Mouse (Mus musculus): ENCODE data around the gene Btbd6. TPM values are rescaled to one million over a fixed set of nuclear protein-coding genes. Genes with fewer than 3 reads are reported as not detected.

The Btbd6 gene
- total RNA-seq (2021): 10 to 100 TPM; 67.9 to 68.5 TPM
- long read RNA-seq, experiment 1, transcript Btbd6-203 (3 exons, 832 nt): minor isoform, 11 of 62 reads
- long read RNA-seq, experiment 1, transcript Btbd6-204 (4 exons, 2,085 nt): major isoform, 29 of 62 reads
- long read RNA-seq, experiment 1, transcript Btbd6-202 (5 exons, 1,975 nt): minor isoform, 5 of 62 reads
- long read RNA-seq, experiment 1, partial matches to known transcripts: 3 of 62 reads
- long read RNA-seq, experiment 1, other reads (novel, unspliced or antisense): 8 of 62 reads
- long read RNA-seq, experiment 2, transcript Btbd6-203 (3 exons, 832 nt): minor isoform, 10 of 62 reads
- long read RNA-seq, experiment 2, transcript Btbd6-204 (4 exons, 2,085 nt): major isoform, 31 of 62 reads
- long read RNA-seq, experiment 2, partial matches to known transcripts: 1 of 62 reads
- long read RNA-seq, experiment 2, other reads (novel, unspliced or antisense): 7 of 62 reads

DNA sequence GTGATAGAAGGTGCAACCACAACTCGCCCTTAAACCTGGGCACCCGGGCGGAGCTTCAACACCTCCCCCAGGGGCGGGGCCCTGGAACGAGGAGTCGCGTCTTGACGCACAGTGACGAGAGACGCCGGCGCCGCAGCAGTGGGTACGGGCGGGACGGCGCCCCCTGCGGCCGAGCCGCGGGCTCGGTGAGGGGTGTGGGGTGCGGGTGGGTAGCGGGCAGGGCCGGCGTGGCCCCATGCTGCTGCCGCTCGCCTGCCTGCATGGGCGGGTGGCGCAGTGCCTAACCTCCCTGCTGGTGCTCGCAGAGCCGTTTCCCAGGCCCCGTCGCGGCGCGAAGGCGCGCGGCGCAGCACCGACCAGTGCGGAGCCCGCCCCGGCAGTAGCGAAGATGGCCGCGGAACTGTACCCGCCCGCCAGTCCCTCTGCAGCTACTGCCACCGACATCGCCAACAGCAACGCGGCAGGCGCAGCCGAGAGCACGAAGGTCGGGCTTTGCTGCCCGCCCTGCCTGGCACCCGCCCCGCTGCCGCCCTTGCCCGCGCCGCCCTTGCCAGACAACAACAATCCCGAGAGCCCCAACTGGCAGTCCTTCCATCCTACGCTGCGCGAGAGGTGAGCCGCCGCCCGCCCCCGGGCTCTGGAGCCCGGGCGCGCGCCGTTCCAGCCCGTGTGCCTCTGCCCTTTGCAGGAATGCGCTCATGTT lies at the start of gene Btbd6:
Btbd6 (plus strand) TSS at position 112 of the 703 bp plus-strand sequence.
- DNase-seq (ENCODE audit: low spot score in 2 of 2): peak; percentile 91 to 92

DNA sequence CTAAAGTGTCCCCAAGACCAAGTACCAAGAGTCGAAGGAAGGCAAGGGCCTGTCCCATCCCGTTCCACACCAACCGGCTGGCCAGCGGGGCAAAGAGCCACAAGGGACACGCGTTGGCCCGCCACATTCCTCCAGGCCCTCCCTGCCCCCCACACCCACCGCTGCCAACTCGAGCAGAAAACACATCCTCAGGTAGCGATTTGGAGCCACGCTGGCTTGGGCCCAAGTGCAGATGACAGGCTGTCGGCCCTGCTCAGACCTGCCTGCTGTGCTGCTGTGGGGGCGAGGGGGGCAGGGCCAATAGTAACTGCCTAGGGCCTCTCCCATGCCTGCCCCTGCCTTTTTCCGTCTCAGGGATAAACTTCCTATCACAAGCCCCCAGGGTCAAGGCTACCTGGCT lies 49.0 kb upstream of the Btbd6 start:
- DNase-seq (ENCODE audit: low spot score in 2 of 2): no peak

DNA sequence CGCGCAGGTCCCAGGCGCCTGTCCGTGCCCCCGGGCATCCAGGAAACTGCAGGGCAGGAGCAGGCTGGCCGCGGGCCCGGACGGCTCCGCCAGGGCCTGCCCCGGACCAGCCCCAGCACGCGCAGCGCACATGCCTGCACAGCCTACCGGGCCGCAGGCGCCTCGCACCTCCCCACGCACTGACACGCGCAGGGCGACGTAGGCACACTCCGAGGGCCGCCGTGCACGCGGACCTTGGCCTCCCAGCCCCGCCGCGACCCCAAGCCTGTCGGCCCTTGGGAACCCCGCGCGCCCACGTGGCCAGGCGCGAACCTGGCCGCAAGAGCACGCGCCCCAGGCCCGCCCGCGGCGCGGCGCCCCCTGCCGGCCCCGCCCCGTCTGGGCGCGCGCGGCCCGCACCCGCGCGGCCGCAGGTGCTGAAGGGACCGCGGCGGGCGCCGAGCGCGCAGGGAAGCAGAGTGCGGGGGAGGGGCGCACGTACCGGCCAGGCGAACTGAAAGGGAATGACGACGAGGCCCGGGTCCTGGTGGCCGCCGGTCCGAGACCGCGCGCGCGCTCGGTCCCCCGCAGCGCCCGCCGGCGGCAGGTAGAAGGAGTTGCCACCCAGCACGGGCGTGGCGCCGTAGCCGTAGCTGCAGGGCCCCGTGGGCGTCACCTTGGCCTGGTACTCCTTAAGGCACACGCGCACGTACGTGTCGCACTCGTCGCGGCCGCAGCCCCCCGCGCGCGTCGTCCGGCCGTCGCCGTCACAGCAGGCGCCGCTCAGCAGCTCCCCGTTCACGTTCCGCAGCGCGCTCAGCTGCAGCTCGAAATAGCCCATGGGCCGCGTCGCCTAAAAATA lies 47.7 kb upstream of the Btbd6 start:
- peak; percentile 55 to 77 for DNase-seq (ENCODE audit: low spot score in 2 of 2)

DNA sequence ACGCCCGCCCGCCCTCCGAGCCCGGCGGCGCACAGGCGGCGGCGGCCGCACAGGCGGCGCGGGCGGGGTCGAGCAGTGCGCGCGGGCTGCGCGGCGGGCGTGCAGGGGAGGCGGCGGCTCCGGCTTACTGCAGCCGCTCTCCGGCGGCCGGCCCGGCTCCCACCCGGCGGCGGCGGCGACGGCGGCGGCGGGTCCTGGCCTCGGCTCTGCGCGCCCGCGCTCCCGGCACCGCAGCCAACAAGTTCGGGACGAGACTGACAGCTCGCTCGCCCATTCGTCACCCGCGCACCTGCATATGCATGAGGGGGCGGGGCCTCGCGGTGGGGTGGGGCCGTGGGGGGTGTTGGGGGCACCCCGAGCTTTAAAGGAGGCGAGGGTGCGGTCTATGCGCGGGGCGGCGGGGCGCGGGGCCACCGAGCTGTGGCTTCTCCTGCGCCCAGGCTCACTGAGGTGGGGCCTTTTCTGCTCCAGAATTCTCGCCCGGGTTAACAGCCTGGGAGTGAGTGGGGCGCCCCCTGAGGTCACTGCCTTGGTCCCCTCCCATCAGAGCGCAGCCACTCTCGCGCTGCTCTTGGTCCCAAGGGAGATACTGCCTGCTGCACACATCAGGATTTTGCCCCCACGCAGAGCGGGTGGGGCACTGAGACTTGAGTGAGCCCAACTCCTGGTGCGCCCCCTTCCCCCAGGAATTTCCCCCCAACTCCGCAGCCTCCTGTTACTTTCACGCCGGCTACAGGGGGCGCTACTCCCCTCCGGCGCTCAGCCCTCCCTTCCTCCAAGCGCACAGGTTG lies 46.5 kb upstream of the Btbd6 start, which contains the start of gene Jag2:
Jag2 (minus strand) TSS at position 215 of the 791 bp plus-strand sequence.
- peak; percentile 65 to 78 for DNase-seq (ENCODE audit: low spot score in 2 of 2)

DNA sequence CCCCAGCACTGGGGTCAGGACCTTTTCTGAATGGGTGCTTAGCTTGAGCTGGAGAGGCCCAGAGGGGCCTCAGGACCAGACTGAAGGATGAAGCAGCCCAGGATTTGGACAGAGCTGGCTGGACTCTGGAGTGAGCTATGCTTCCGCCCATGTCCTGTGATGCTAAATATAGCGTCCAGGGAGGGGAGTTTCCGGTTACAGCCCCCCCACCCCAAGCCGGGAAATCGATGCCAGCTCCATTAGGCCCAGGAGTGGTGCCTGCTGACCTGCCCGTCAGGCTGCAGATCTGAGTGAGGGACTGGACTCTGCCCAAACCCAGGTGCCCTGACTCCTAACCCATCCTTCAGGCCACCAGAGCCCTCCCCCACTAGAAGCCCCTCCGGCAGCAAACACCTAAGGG lies 43.6 kb upstream of the Btbd6 start:
- DNase-seq (ENCODE audit: low spot score in 2 of 2): no peak

DNA sequence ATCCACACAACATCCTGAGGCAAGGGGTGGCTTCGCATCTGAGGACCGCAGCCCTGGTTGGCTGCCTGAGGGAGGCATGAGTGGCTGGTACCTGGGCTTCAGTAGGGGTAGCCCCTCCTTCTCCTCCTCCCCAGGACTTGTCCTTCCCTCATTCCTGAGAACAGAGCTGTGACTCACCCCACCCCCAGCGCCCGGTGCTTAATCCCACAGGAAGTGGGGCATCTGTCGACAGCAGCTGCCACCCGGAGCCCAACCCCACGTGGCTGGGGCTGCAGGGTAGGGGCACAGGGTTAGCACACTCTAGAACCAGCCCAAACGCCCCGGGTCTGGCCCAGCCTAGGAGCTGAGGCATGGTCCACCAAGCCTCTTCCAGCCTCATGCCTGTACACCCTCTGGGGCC lies 38.4 kb upstream of the Btbd6 start:
- peak; percentile 58 to 60 for DNase-seq (ENCODE audit: low spot score in 2 of 2)

DNA sequence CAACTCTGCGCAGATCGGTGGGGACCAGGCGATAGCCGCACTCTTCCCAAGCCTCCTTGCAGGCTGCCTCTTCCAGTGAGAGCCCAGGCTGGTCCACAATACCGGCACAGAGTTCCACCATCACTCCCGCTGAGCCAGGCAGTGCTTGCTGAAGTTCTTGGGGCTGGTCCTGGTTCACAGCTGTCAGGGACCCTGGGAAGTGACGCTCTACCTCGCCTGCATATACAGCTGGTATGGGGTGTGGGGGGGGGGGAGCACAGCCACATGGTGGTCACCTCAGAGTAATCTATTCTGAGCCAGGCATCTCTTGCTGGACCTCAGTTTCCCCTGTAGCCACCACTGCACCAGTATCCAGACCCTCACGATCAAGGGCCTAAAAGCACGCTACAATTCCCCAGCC lies 37.9 kb upstream of the Btbd6 start:
- DNase-seq (ENCODE audit: low spot score in 2 of 2): no peak

DNA sequence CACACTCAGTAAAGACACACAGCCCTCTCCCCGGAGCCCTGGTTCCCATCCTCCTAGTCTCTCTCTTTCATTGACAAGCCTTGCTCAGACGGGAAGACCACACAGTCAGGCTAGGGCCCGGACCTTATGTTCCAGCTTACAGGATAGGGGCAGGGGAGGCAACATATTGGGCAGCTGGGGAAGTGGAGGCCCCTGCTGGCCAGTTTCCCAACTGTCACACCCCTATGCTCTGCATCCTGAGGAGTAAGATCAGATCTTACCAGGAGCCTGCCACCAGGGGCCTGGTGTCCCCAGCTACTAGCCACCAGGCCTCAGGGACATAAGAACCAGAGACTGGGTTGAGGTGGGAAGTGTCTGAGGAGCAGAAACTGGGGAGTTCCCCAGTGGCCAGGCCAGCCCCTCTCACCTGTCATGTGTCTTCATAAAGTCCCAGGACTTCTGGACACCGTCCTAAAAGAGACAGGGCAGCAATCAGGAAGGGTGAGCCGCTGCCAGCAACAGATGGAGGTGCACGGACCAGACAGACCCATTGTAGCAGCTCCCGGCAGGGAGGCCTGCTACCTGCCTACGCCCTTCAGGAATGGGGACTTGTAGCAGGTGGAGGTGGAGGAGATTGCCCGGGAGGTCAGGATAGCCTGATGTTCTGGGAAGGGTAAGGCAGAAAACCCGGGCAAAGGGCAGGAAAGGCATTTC lies 37.3 kb upstream of the Btbd6 start:
- no peak for DNase-seq (ENCODE audit: low spot score in 2 of 2)

DNA sequence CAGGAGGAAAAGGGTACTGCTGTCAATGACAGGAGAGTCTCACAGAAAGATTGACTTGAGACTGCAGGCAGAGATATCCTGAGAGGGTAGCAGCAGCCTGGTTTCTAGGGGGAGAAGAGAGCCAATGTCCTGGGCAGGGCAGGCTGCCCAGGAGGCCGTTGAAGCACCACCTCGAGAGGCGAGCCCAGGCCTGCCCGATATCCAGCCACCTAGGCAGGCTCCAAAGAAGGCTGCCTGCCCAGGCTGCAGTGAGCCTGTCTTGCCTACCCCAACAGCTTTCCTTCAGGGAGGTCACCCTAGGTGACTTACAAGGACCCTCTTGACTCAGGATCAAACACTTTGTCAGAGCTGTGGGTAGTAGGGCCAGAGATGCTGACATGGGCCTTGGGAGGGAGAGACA lies 36.0 kb upstream of the Btbd6 start:
- DNase-seq (ENCODE audit: low spot score in 2 of 2): no peak

DNA sequence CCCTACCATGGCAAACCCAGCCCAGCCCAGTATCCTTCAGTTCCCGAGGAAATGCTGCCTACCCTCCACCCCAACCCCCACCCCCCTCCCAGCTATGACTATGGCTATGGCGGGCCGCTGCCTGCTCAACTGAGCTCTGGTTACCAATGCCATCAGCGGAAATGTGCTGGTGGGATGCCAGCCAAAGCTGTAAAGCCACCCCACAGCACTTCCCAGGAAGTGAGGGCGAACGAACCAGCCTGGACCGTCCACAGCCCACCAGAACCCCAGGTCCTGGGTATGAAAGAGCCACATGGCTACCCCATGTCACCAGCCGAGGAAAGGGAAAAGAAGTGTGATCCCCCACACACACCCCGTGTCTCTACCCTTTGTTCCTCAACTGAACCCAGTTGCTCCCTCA lies 35.6 kb upstream of the Btbd6 start:
- no peak for DNase-seq (ENCODE audit: low spot score in 2 of 2)

DNA sequence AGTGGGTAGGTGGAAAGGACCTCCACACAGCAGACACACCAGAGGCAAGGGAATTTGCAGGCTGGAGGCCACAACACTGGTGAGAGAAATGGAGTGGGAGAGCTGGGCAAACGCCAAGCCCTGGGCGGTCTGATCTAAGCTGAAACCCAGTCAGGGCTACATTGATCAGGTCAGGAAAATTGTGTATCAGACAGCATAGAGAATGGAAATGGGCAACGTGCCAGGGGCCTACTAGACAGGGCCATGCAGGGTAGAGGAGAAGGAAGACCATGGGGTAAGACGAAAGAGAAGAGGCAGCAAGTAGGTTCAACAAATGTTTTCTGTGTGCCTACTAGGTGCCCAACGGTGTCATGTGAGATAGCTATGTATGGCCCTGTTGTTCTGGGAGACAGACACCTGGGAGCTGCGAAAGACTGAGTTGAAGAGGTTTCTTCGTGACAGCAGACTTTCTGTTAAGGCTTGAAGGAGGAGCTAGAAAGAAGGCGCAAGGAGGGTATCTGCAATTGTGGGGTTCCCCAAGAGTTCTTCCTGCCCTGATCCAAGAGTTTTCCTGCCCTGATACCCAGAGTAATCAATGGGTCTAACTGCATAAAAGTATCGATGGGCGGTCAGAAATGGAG lies 35.0 kb upstream of the Btbd6 start:
- DNase-seq (ENCODE audit: low spot score in 2 of 2): peak in 1 of 2 experiments; percentile 30

DNA sequence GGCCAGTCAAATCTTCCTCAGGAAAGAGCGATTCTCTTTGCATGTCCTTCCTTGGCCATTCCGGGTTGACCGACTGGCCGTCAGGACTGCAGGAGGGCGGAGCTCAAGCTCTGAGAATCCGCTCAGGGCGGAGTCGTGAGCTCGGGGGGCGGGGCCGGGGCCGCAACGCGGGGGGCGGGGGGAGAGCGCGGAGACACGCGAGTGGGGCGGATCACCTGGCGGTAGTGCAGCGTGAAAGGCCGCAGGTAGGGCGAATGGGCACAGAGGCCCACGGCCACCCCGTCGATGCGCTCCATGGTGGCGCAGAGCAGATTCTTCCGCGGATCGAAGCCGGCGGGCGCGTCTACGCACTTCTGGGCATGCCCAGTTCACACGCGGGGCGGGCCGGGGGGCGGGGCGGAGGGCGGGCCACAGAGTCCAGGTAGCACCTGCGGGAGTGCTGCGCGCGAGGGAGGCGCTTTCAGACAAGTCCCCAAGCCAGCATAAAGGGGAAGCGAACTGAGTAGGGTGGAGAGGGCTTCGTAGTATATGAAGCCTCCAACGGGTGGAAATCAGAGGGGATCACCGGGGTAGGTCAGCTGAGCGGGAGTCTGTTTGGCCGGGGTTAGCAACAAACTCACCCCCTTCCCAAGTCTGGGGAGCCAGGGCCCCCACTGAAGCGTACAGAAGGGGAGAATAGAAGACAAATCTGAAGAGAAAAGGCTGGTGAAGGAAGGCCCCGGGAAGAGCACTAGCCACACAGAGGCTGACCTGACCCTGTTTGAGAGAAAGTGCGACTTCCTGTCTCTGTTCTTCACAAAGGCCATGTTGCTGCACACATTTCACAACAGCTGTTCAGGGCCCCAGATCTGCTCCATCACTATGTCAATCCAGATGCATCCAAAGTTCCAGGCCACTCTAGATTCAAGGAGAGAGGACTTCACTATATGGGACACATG lies 34.2 kb upstream of the Btbd6 start, which contains the start of gene Nudt14:
Nudt14 (minus strand) TSS at position 349 of the 938 bp plus-strand sequence.
- DNase-seq (ENCODE audit: low spot score in 2 of 2): peak; percentile 62 to 74

DNA sequence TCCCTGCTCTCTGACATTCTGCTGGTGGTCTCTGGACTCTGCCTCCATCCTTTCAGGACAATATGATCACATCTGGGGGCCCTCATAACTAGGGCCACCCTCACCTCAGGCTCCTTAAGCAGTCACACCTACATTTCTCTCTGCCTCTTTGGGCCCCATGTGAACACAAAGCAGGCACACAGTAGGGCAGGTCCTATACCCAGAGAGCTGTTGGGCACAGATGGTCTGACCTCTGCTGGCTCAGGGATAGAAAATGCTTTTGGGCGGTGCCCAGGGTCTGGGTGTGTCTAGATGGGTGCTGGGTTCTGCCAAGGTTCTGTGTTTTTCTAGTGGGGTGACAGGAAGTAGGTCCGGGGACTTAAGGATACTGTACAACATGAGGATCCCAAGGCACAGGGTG lies 32.6 kb upstream of the Btbd6 start:
- no peak for DNase-seq (ENCODE audit: low spot score in 2 of 2)

DNA sequence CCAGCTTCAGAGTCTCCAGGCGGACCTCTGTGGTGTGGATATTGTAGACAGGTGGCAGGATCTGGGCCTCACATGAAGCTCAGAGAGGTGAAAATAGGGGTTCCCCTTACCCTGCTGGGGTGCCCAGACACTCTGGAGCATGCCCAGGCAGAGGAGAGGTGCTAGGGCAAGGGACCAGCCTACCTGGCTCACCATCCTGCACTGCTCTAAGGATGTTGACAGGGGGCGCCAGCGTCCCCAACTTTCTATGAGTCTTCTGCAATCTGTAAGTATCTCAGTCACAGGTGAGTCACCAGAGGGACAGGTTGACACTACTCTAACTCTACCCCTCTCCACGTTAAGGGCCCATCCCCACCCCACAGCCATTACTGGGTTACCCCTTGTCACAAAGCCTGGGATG lies 29.0 kb upstream of the Btbd6 start:
- DNase-seq (ENCODE audit: low spot score in 2 of 2): peak; percentile 44 to 48

DNA sequence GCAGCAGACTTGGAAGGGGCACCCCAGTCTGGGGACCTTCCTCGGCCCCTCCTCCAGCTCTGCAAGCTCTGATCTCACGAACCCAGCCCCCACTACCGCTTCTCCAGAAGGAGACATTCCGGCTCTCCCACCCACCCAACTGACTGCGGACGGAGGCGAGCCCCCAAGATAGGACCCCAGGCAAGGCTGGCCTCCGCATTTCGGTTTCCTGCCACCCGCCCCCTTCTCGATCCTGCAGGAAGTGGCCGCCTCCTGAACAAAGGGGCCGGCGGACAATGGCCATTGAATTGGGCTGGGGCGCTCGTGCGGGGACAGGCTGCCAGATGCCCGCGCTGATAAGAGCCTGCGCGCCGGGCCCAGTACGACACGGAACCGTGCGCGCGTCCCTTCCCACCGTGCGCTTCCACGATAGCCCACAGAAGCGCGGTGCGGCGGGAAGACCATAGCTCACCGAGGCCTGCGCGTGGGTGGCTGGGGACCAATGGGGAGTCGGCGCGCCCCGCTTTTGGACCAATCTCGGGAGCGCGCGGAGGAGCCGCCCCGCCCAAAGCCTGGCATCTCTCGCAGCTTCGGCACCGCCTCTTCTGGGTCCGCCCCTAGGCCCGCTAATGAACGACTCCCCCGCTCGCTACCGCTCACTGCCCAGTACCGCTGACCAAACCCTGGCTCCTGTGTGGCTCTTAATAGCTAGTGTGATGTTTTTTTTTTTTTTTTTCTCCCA lies 26.1 kb upstream of the Btbd6 start:
- peak; percentile 94 to 98 for DNase-seq (ENCODE audit: low spot score in 2 of 2)

DNA sequence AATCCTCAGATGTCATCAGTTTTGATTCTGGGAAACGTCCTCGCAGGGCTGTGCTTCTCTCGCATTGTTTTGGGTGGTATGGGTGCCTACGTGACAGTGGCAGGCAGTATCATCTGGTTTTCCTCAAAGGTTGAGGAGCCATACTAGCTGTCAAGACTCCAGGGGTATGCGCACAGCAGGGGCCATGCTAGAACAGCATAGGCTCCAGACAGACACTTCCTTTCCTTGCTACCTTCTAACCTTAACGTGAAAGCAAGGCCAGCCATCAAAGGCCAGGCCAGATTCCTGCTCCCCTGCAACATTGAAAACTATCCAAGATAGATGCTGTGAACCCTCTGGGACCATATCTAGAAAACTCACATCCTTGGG lies 25.5 kb upstream of the Btbd6 start:
- no peak for DNase-seq (ENCODE audit: low spot score in 2 of 2)

DNA sequence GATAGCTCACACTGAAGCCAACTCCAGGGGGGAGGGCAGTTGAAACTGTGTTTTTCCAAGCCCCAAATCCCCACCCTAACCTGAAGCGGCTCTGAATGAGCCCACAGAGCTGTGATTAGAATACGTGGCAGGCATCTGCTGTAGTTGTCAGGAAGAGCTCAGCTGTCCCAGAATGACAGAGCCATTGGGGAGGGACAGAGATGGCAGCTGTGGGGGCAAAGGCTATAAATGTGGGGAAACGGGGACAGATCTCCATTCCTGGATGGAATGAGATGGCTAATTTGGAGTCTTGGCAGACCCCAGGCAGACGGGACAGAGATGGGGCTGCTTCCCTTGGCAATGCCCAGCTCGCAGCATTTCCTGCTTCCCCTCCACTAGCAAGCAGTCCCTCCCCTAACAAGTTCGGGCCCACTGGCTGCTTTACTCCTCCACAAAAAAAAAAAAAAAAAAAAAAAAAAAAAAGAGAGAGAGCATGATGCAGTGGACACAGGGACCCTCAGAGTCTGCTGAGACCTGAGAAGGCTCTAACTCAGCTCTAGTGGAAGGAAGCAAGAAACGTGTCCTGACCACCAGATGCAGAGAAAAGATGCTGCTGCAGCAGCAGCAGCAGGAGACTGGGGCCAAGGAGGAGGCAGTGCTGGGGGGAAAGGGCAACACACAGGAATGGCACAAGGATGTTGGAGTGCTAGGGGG lies 25.0 kb upstream of the Btbd6 start:
- DNase-seq (ENCODE audit: low spot score in 2 of 2): no peak
